Mouse (Mus musculus) E14TG2a.4 (cell line): ENCODE data around the gene Itpr2.

Experiments used
- CTCF ChIP-seq: conservative IDR thresholded peaks from 2 replicates; pipeline ENCODE4 v1.5.1; 2014; ENCODE audit warnings: low read length
- NANOG ChIP-seq: IDR thresholded peaks from 2 replicates; pipeline ENCODE4 v1.6.1; 2014; ENCODE audit warnings: borderline replicate concordance, low read length, mixed read lengths
- POU5F1 ChIP-seq: IDR thresholded peaks from 2 replicates; pipeline ENCODE4 v1.6.1; 2014; ENCODE audit warnings: low read length, borderline replicate concordance

DNA sequence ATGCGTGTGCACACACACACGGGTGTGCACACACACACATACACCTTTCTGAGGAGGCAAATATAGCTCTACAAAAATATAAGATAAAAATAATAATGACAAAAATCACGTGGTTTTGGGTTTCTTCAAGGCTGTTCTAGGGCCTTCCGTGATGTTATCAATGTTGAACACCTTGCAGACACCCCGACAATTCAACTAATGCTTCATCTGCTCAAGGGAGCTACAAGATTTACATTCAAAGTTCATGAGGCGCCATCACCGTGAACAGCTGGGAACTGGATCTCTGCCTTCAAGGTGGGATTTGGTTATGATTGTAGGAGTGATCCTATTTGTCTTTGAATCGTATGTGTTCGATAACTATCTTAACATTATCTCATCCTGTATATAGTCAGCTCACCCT is 166.8 kb downstream of the Itpr2 start:
- TF ChIP-seq CTCF (no peak), POU5F1 (no peak), NANOG (no peak)
